Mouse (Mus musculus) bone marrow, adult 2 months (tissue): ENCODE data around the gene Prpsap1.

Experiments used
- CTCF ChIP-seq: fragments of 200-500 bp; IDR thresholded peaks from 2 replicates; pipeline ENCODE4 v1.5.1; 2011; ENCODE audit warnings: low read length, control low read depth; ENCODE audit not compliant: control insufficient read depth, insufficient read depth
- POLR2A ChIP-seq: fragments of 200-500 bp; IDR thresholded peaks from 2 replicates; pipeline ENCODE4 v1.6.1; 2011; ENCODE audit warnings: low read depth, mild to moderate bottlenecking, control low read depth, low read length, borderline replicate concordance; ENCODE audit not compliant: control insufficient read depth

GRCm38 (mm10) chr11:116508689-116509088 is 14.7 kb upstream of the Prpsap1 start:
- TF ChIP-seq CTCF (no peak), POLR2A (no peak)
